Mouse (Mus musculus): Measurements from ENCODE around the gene Ctdsp2. TPM values are rescaled to one million over a fixed set of nuclear protein-coding genes. Genes with fewer than 3 reads are reported as not detected.

The Ctdsp2 gene
- polyA plus RNA-seq, 1 experiment from 2014 or later = 19.0 TPM

DNA sequence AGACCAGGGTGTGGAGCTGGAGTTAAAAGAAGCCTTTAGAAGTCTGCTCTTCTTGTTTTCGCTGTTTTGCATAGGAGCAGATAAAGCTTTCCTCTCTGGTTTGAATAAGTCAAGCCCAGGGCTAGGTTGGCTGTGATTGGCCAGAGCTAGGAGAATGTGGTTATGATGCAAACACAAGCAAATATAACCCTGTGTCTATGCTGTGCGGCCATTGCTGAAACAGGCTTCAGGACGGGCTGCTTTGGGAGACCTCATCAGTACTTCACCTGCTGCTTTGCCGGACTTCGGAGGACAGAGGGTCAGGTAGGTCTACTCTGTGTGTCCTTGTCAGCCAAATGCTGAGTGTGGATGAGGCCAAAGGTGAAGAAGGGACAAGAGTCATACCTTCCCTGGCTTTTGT, 22.0 kb downstream of the Ctdsp2 start, which contains the start of gene Avil:
Gene Avil (plus strand): TSS at position 181 of the 400 bp plus-strand sequence.
- Histone ChIP-seq H3K4me3 (no peak within 1 kb of the TSS), H3K4me2 (no peak within 1 kb of the TSS), H3K9me3 (no peaks in the 10 kb centered on the region), H3K27ac (replicated peaks) (no peak within 1 kb of the TSS), H3K36me3 (peaks cover 14% of the 10 kb centered on the region), H3K4me1 (replicated peaks) (no peaks in the 10 kb centered on the region), H3K9ac (no peak within 1 kb of the TSS), H3K27me3 (no peaks in the 10 kb centered on the region)
- 0 out of 2 replicates have a peak, but pooled peaks have one; percentile 31 for ATAC-seq (ENCODE audit: low FRiP score, low read depth)
- 88% methylated on average over 5 of the region's 5 CpGs for WGBS

DNA sequence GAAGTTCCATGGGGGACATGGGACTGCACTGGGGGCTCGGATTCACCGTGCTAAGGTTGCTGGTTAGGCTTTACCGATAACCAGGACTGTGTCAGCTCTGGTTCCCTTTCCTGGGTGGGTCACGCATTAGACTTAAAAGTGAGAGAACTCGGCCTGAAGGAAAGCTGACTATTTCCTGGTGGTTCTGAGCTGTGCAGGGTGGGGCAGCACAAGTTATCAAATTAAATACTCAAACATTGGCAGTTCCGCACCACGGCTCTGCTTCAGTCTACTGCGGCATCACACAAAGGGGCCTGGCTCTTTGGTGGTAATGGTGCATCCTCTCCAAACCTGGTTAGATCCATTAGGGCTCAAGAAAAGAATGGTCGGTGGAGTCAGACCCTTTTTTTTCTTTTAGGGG, 22.8 kb downstream of the Ctdsp2 start:
- Histone ChIP-seq H3K4me2 (no peak overlapping the region), H3K9me3 (no peaks in the 10 kb centered on the region), H3K27ac (replicated peaks) (no peak overlapping the region), H3K4me1 (replicated peaks) (no peaks in the 10 kb centered on the region), H3K9ac (no peak overlapping the region), H3K4me3 (no peak overlapping the region), H3K27me3 (no peaks in the 10 kb centered on the region), H3K36me3 (peaks cover 14% of the 10 kb centered on the region)
- ATAC-seq (ENCODE audit: low FRiP score, low read depth) = no peak
- WGBS = 91% methylated on average over 9 of the region's 9 CpGs

DNA sequence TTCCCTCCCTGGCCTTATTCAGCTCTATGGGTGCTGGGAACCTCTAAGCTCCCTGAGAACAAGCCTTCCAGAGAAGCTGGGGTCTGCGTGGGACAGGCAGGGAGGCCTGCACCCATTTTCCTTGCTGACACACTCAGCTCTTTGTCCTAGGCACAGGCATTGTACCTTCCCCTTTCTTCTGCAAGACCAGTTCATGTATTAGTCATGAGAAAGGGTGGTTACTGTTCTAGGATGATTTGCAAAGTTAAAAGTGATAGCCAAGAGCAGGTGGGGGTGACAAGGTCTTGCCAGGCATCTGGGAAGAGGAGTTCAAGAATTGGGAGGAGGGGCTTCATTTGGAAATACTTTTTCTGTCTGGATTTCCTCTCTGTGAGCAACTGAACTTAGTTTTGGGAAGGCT, 23.5 kb downstream of the Ctdsp2 start:
- H3K4me1 ChIP-seq (replicated peaks) = no peaks in the 10 kb centered on the region
- H3K9me3 ChIP-seq = no peaks in the 10 kb centered on the region
- peaks cover 14% of the 10 kb centered on the region for H3K36me3 ChIP-seq
- no peak for ATAC-seq (ENCODE audit: low FRiP score, low read depth)
- H3K27me3 ChIP-seq = no peaks in the 10 kb centered on the region
- no peak overlapping the region for H3K4me3 ChIP-seq
- no peak overlapping the region for H3K4me2 ChIP-seq
- WGBS = 82% methylated on average over 1 of the region's 1 CpGs
- H3K9ac ChIP-seq = no peak overlapping the region
- H3K27ac ChIP-seq (replicated peaks) = no peak overlapping the region

DNA sequence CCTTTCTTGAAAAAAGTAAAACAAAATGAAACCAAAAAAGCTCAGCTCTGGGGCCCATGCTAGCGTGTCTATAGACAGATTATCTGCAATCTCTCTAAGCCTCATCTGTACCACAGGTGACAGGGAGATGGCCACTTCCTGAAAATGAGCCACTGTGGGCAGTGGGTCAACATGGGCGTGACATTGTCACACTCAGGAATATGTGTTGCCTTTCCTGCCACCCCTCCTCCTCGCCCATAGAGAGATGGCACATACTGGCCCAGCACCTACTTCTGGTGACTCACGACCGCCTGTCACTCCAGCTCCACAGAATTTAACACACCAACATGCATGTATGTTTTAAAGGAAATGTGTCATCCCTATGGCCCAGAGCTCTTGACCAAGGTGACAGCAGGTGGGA, 24.2 kb downstream of the Ctdsp2 start:
- Histone ChIP-seq H3K9ac (no peak overlapping the region), H3K4me2 (no peak overlapping the region), H3K36me3 (peaks cover 9% of the 10 kb centered on the region), H3K27ac (replicated peaks) (no peak overlapping the region), H3K9me3 (no peaks in the 10 kb centered on the region), H3K27me3 (no peaks in the 10 kb centered on the region), H3K4me3 (no peak overlapping the region), H3K4me1 (replicated peaks) (no peaks in the 10 kb centered on the region)
- 84% methylated on average over 5 of the region's 5 CpGs for WGBS
- no peak for ATAC-seq (ENCODE audit: low FRiP score, low read depth)

DNA sequence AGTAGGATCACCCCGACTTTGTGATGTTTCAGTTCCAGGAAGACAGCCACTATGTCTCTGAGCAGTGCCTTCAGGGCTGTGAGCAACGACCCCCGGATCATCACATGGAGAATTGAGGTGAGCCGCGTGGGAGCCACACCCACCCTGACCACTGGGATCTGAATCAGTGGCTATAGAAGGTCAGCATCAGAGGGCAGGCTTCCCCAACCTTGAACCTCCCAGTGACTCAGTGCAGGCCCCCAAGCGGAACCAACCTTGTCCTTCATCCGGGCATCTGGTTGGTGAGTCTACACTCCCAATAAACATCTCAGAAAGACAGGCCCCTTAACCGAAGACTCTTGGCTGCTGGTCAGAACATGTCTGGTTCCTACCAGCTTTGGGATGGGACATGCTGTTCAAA, 24.8 kb downstream of the Ctdsp2 start:
- 89% methylated on average over 8 of the region's 8 CpGs for WGBS
- Histone ChIP-seq H3K9ac (no peak overlapping the region), H3K27ac (replicated peaks) (no peak overlapping the region), H3K36me3 (peaks cover 7% of the 10 kb centered on the region; the same call in 1 of the 2 replicates), H3K4me2 (no peak overlapping the region), H3K9me3 (no peaks in the 10 kb centered on the region), H3K4me1 (replicated peaks) (no peaks in the 10 kb centered on the region), H3K27me3 (no peaks in the 10 kb centered on the region), H3K4me3 (no peak overlapping the region)
- ATAC-seq (ENCODE audit: low FRiP score, low read depth) = no peak

DNA sequence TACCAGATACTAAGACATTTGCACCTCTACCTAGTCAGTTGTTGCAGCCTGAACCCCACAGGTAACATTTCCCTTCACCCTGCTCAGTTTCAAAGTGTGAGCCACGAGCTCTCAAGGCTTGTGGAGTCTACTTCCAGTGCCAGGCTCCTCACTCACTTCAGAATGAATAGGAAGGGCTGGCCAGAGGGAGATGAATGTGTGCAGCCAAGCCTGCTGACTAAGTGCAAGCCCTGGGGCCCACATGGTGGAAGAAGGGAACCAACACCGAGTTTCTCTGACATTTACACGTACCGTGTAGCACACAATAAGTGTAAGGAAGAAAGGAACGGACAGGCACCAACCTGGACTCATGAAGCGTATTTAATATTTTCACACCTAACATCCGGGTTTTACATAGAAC, 25.3 kb downstream of the Ctdsp2 start:
- WGBS = 74% methylated on average over 7 of the region's 7 CpGs
- H3K36me3 ChIP-seq = peaks cover 2% of the 10 kb centered on the region; the same call in 1 of the 2 replicates
- no peaks in the 10 kb centered on the region for H3K27me3 ChIP-seq
- H3K27ac ChIP-seq (replicated peaks) = no peak overlapping the region
- no peaks in the 10 kb centered on the region for H3K9me3 ChIP-seq
- no peaks in the 10 kb centered on the region for H3K4me1 ChIP-seq (replicated peaks)
- H3K4me3 ChIP-seq = no peak overlapping the region
- ATAC-seq (ENCODE audit: low FRiP score, low read depth) = no peak
- no peak overlapping the region for H3K4me2 ChIP-seq
- no peak overlapping the region for H3K9ac ChIP-seq

DNA sequence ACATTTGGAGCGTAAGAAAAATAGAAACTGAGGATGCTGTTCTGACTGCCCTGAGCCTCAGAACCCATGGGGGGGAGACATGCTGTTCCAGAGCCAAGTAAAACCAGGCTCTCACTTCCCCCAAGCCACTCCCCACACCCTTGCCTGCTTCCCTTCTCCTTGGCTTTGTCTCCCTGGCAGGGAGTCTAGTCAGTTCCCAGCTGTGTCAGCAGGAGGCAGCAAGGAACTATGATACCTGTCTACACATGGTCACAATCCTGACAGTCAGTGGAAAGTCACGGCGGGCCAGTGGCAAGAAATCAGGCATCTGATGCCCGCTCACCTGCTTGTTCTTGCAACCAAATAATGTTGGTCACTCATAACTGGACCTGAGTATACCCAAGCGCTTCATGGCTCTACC, 38.0 kb downstream of the Ctdsp2 start:
- Histone ChIP-seq H3K4me2 (no peak overlapping the region), H3K4me1 (replicated peaks) (no peaks in the 10 kb centered on the region)
- no peak for ATAC-seq (ENCODE audit: low FRiP score, low read depth)

DNA sequence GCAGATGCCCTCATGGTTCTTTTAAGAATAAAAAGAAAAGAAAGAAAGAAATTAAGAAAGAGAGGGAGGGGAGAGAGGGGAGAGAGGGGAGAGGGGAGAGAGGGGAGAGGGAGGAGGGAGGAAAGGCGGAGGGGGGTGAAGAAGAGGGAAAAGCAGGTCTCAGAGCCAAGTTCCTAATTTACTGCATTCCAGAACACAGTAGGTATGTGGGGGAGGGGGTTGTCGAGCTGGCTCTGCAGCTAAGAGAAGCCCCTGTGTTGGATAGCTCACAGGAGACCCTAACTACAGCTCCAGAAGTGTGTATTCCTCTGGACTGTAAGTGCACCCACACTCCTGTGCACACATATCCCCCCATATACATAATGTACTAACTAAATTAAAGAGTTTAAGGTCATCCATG, 38.6 kb downstream of the Ctdsp2 start:
- WGBS = 41% methylated on average over 2 of the region's 2 CpGs
- H3K27ac ChIP-seq (replicated peaks) = no peak overlapping the region
- H3K4me1 ChIP-seq (replicated peaks) = no peaks in the 10 kb centered on the region
- H3K27me3 ChIP-seq = no peaks in the 10 kb centered on the region
- H3K36me3 ChIP-seq = no peaks in the 10 kb centered on the region
- H3K4me2 ChIP-seq = no peak overlapping the region
- H3K4me3 ChIP-seq = no peak overlapping the region
- no peak for ATAC-seq (ENCODE audit: low FRiP score, low read depth)
- no peaks in the 10 kb centered on the region for H3K9me3 ChIP-seq
- H3K9ac ChIP-seq = no peak overlapping the region

More for the DNA sequence above, 38.0 kb downstream of the Ctdsp2 start:
- no peaks in the 10 kb centered on the region for H3K9me3 ChIP-seq
- WGBS = 70% methylated on average over 5 of the region's 5 CpGs
- H3K4me3 ChIP-seq = no peak overlapping the region
- H3K36me3 ChIP-seq = no peaks in the 10 kb centered on the region
- H3K27ac ChIP-seq (replicated peaks) = no peak overlapping the region
- H3K9ac ChIP-seq = no peak overlapping the region
- H3K27me3 ChIP-seq = no peaks in the 10 kb centered on the region

DNA sequence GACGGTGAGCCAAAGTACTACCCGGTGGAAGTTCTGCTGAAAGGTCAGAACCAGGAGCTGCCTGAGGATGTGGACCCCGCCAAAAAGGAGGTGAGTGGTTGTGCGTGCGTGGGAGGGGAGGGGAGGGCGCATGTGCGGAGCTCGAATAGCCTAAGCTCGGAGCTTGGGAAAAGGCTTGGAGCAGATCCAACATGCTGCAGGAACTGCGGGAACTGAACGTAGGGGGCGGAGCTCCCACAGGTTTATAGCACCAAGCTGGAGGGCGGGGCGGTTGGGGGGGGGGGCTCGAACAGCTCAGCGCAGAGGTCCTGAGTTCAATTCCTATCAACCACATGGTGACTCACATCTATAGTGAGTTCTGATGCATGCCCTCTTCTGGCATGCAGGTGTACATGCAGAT, 39.9 kb downstream of the Ctdsp2 start:
- Histone ChIP-seq H3K36me3 (peaks cover 10% of the 10 kb centered on the region), H3K27ac (replicated peaks) (no peak overlapping the region), H3K4me1 (replicated peaks) (no peaks in the 10 kb centered on the region), H3K9me3 (no peaks in the 10 kb centered on the region), H3K9ac (no peak overlapping the region), H3K4me3 (no peak overlapping the region), H3K27me3 (no peaks in the 10 kb centered on the region), H3K4me2 (no peak overlapping the region)
- WGBS = 82% methylated on average over 16 of the region's 16 CpGs
- ATAC-seq (ENCODE audit: low FRiP score, low read depth) = no peak

DNA sequence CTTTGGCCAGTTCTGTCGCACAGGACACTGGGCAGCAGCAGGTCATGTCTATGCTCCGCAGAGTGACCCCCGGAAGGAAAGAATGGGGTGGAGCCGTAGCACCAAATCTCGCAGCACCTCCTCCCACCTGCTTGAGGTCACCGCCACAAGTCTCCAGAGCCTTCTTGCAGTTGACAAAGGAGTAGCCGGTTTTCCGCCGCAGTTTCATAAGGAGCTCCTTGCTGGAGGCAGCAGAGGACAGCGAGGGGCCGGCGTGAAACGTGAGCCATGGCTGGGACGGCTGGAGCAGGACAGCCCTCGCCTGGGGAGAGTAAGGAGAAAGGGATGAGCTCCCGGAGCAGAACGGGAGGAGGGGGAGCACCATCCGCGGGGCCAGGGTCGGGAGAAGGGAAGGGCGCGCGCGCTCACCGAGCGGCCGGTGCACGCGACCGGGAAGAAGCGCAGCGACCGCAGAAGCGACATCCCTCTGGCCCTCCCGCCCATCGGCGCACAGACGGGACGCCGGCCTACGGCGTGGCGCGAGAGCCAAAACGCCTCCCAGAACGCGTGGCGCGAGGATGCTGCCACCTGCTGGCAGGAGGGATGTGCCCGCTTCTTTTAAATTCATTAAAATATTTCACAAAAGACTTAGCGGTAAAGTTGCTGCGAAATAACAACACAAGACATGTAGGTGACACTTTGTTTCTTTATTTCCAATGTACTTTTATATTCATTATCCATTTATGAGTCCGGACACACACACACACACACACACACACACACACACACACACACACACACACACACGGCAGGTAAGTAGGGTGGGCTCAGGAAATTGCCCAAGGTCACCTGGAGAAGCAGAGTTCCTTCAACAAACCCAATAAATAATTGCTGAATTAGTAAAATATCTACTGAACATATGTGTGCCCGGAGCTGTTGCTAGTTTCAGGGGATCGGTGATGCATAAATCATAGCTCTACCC, 52.1 kb downstream of the Ctdsp2 start, which contains the start of gene Tsfm:
Gene Tsfm (minus strand): TSS at position 505 of the 961 bp plus-strand sequence.
- peak within 1 kb of the TSS; percentile 84 for H3K27ac ChIP-seq (replicated peaks)
- H3K4me2 ChIP-seq = peak within 1 kb of the TSS; percentile 74
- H3K36me3 ChIP-seq = peaks cover 31% of the 10 kb centered on the region
- H3K4me1 ChIP-seq (replicated peaks) = peaks cover 10% of the 10 kb centered on the region
- WGBS = 6% methylated on average over 56 of the region's 56 CpGs
- H3K9me3 ChIP-seq = no peaks in the 10 kb centered on the region
- H3K27me3 ChIP-seq = no peaks in the 10 kb centered on the region
- ATAC-seq (ENCODE audit: low FRiP score, low read depth) = peak; percentile 88
- H3K4me3 ChIP-seq = peak within 1 kb of the TSS; percentile 89
- H3K9ac ChIP-seq = peak within 1 kb of the TSS; percentile 91

DNA sequence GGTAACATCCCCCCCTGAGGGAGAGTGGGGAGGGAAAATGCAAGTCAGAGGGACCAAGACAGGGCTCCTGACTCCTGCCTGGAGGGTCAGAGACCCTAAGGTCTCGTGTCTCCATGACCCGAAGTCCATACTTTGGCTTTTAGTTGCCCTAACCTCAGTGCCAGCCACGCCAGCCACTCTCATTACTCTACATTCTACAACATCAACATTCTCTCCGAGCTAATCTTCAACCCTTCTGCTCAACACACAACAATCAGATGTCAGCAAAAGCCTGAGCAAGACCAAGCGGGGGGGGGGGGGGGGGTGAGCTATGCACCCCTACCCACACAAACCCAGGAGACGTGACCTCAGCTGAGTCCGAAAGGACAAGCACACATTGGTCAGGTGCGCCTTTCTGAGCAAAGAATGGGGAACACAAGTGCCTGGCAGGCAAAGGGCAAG, 54.8 kb downstream of the Ctdsp2 start:
- Histone ChIP-seq H3K4me3 (no peak overlapping the region), H3K9ac (no peak overlapping the region), H3K4me2 (no peak overlapping the region), H3K36me3 (peaks cover 7% of the 10 kb centered on the region), H3K9me3 (no peaks in the 10 kb centered on the region), H3K27me3 (no peaks in the 10 kb centered on the region), H3K27ac (replicated peaks) (no peak overlapping the region), H3K4me1 (replicated peaks) (peaks cover 10% of the 10 kb centered on the region)
- WGBS = 81% methylated on average over 8 of the region's 8 CpGs
- ATAC-seq (ENCODE audit: low FRiP score, low read depth) = no peak

DNA sequence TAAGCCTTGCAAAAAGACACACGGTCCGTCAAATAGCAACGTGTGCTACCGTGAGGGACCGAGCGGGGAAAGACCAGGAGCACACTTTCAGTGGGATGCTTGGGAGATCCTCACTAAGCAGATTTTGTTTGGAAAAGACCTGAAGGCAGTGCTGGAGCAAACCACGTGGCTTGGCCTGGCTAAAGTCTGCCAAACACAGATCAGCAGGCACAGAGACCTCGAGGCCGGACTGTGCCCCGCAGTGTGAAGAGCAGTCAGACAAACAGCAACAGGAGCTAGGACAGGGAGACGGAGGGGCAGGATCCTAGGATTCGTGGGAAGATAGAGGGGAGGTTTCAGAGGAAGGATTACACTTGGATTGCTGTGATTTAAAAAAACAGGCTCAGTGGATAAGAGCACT, 57.8 kb downstream of the Ctdsp2 start:
- Histone ChIP-seq H3K4me2 (no peak overlapping the region), H3K36me3 (no peaks in the 10 kb centered on the region), H3K27me3 (peaks cover 4% of the 10 kb centered on the region), H3K9me3 (no peaks in the 10 kb centered on the region), H3K4me1 (replicated peaks) (peaks cover 6% of the 10 kb centered on the region; the same call in 1 of the 2 replicates), H3K4me3 (no peak overlapping the region), H3K9ac (no peak overlapping the region), H3K27ac (replicated peaks) (no peak overlapping the region)
- no peak for ATAC-seq (ENCODE audit: low FRiP score, low read depth)
- WGBS = 85% methylated on average over 12 of the region's 12 CpGs
